Mouse (Mus musculus) cerebellum, adult 9-11 months (tissue): ENCODE measurements around the gene Flot2.

Experiments used
- DNase-seq: peaks from one replicate; pipeline ENCODE4 v3.0.0; 2022

Gene Flot2

DNA sequence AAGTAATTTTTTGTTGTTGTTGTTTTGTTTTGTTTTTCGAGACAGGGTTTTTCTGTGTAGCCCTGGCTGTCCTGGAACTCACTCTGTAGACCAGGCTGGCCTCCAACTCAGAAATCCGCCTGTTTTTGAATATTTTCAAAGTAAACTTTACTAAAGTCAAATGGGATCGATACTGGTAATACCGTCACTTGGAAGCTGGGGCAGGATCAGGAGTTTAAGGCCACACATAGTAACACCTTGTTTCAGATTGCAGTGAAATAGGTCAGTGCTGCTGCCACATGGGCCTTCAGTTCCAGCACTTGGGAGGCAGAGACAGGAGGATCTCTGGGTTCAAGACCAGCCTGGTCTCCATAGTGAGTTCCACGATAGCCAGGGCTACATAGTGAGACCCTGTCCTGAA is 66.8 kb downstream of the Flot2 start:
- DNase-seq = no peak
